ENCODE assay signal across 8 mouse cellular contexts in the genomic region with DNA sequence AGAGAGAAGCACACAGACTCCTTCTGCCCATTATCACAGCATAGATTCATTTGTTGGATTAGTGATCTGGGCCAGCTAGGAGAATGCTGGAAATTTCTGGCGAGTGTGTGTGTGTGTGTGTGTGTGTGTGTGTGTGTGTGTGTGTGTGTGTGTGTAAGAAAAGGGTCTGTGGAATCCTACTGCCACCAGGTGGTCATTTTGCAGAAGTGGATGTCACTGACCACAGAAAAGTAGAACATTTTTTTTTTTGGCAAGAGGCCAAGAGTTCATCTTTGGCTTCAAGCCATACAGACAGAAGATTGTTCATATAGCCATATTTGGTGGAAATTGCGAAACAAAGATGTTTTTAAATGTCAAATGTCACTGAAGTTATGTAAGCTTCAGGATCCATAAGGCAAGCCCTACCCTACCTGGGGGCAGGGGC. TPM values are rescaled to one million over a fixed set of nuclear protein-coding genes. Genes with fewer than 3 reads are reported as not detected.
DNase-seq lines count a peak whose midpoint lies in the region; ATAC-seq lines count a peak whose summit lies in the region.

No protein-coding gene starts in this region.

- peaks cover 9% of the 10 kb centered on the region; the same call in 1 of the 2 replicates for H3K4me1 ChIP-seq in embryonic facial prominence, embryonic 11.5 days (ENCODE audit: control insufficient read depth, insufficient read depth, low read length)
- H3K4me1 ChIP-seq in intestine, embryonic 15.5 days (replicated peaks), result peaks cover 38% of the 10 kb centered on the region

- H3K4me2 ChIP-seq in embryonic facial prominence, embryonic 11.5 days (ENCODE audit: low read depth, low read length), result no peak overlapping the region
- no peak overlapping the region for H3K4me2 ChIP-seq in intestine, embryonic 15.5 days (replicated peaks)

- no peaks in the 10 kb centered on the region for H3K9me3 ChIP-seq in embryonic facial prominence, embryonic 11.5 days (replicated peaks; ENCODE audit: control insufficient read depth, low read length)
- no peaks in the 10 kb centered on the region for H3K9me3 ChIP-seq in intestine, embryonic 15.5 days

- intact Hi-C loops in heart, postnatal 25 days (cut with DNase I), result loop anchor here (5.0 kb wide), 2 partner anchors 35 to 215 kb away; no protein-coding TSS in a partner anchor

- 18% methylated on average over 2 of the region's 2 CpGs for WGBS in embryonic facial prominence, embryonic 11.5 days
- 0% methylated on average over 2 of the region's 2 CpGs for WGBS in intestine, embryonic 15.5 days

- no peaks in the 10 kb centered on the region for H3K36me3 ChIP-seq in embryonic facial prominence, embryonic 11.5 days (replicated peaks; ENCODE audit: control insufficient read depth, insufficient read depth, low read depth, low read length)
- no peaks in the 10 kb centered on the region for H3K36me3 ChIP-seq in intestine, embryonic 15.5 days

- no peak for ATAC-seq in embryonic facial prominence, embryonic 11.5 days (replicated peaks; ENCODE audit: insufficient number of reproducible peaks, low FRiP score, low TSS enrichment, low read depth)
- peak; percentile 46 for ATAC-seq in intestine, embryonic 15.5 days

- peak; percentile 72 for DNase-seq in heart, adult 8-10 months (ENCODE audit: low spot score)
- DNase-seq in heart, postnatal 25 days (ENCODE audit: low spot score), result no peak
- DNase-seq in 3T3-L1 (ENCODE audit: low read depth, low spot score) (peak; percentile 83), R1 (ENCODE audit: low read depth, low spot score) (peak; percentile 61)
- DNase-seq in embryonic facial prominence, embryonic 11.5 days (ENCODE audit: low spot score), result peak; percentile 85
- DNase-seq in lung, postnatal 10 days, result peak; percentile 87
- DNase-seq in right cerebral cortex, postnatal 4 days, result peak; percentile 39

- H3K27ac ChIP-seq in embryonic facial prominence, embryonic 11.5 days (replicated peaks; ENCODE audit: low read depth, low read length), result no peak overlapping the region
- H3K27ac ChIP-seq in intestine, embryonic 15.5 days, result no peak overlapping the region

- peaks cover 21% of the 10 kb centered on the region for H3K27me3 ChIP-seq in embryonic facial prominence, embryonic 11.5 days (ENCODE audit: control insufficient read depth, insufficient read depth, low read length)
- peaks cover 23% of the 10 kb centered on the region for H3K27me3 ChIP-seq in intestine, embryonic 15.5 days (replicated peaks)

- H3K4me3 ChIP-seq in embryonic facial prominence, embryonic 11.5 days (ENCODE audit: low read depth, low read length), result no peak overlapping the region
- no peak overlapping the region for H3K4me3 ChIP-seq in intestine, embryonic 15.5 days (replicated peaks)

- H3K9ac ChIP-seq in embryonic facial prominence, embryonic 11.5 days (replicated peaks; ENCODE audit: low read length), result no peak overlapping the region
- H3K9ac ChIP-seq in intestine, embryonic 15.5 days, result no peak overlapping the region

RNA-seq across cellular contexts. Expression of a gene that starts 7.0 kb away (rescaled TPM):
- total RNA-seq in heart, adult 8-10 months (2022), result 100 to 1,000 TPM; 301 to 345 (median 322) TPM
- 100 to 1,000 TPM; 301 to 306 TPM for total RNA-seq in heart, postnatal 25 days (2021)
- polyA plus RNA-seq in embryonic facial prominence, embryonic 11.5 days (2014; fragmentation: Nextera tagmentation; extraction: Ambion mirVana), result 70.6 and 83.8 TPM in 2 replicates
- polyA plus RNA-seq in intestine, embryonic 15.5 days (2015; fragmentation: Nextera tagmentation; extraction: Ambion mirVana), result 59.6 and 62.3 TPM in 2 replicates
